Mouse (Mus musculus) neutrophil, adult 65 days (primary cell): ENCODE data around the gene Tmco5b. TPM values are rescaled to one million over a fixed set of nuclear protein-coding genes. Genes with fewer than 3 reads are reported as not detected.

ENCODE experiments used
- total RNA-seq: library from RNA; stranded (reverse); gene quantifications from 2 replicates; pipeline ENCODE4 v1.2.4, GENCODE M21; 2023

The Tmco5b gene
- not detected in 2 replicates for total RNA-seq

DNA sequence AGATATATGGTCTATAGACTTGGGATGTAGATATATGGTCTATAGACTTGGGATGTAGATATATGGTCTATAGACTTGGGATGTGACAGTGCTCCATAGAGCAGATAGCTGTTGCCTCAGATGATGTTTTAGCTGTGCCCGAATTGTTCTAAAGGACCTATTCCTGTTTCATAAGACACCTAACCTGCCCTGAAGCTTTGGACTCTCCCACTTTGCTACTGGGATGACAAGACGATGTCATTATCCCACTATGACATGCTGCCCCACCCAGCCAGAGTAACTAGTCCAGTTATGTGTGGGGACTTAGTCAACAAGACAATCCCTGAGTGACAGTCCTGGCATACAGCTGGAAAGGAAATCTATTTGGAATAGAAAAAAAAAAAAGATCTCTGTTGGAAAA lies at the start of gene Tmco5b:
Gene Tmco5b, plus strand, starts transcription at position 301 of the 400 bp plus-strand sequence.

Other genes starting within 250 kb of the Tmco5b start
- gene Ryr3, start 68.6 kb upstream of the Tmco5b start, total RNA-seq: not detected in 2 replicates
- 1.2 and 1.8 TPM in 2 replicates for gene Fmn1, start 42.0 kb downstream of the Tmco5b start, total RNA-seq